Mouse (Mus musculus): ENCODE data around the gene Sco1. TPM values are rescaled to one million over a fixed set of nuclear protein-coding genes. Genes with fewer than 3 reads are reported as not detected.

The Sco1 gene
- total and polyA plus RNA-seq, 3 experiments = 3.5 to 23.2 (median 13.5) TPM

GRCm38 (mm10) chr11:67024867-67025477, 27.5 kb upstream of the Sco1 start, which contains the start of gene Tmem220:
Gene Tmem220 (plus strand): TSS chr11:67025154.
- H3K4me3 ChIP-seq (ENCODE audit: low read depth, low read length) = peak within 1 kb of the TSS; percentile 76
- peaks cover 16% of the 10 kb centered on the region for H3K4me1 ChIP-seq (ENCODE audit: insufficient read depth, low read depth, low read length)
- no peaks in the 10 kb centered on the region for H3K36me3 ChIP-seq (replicated peaks)
- peak; percentile 99 for ATAC-seq (ENCODE audit: extremely low read depth, insufficient number of reproducible peaks, low FRiP score, poor library complexity, severe bottlenecking)
- H3K9me3 ChIP-seq (replicated peaks) = no peaks in the 10 kb centered on the region
- DNase-seq (ENCODE audit: low spot score) = peak; percentile 96
- peaks cover 8% of the 10 kb centered on the region; the same call in 1 of the 2 replicates for H3K27me3 ChIP-seq (ENCODE audit: insufficient read depth, low read length)
- TF ChIP-seq POLR2AphosphoS5 (IDR thresholded peaks at IDR 0.05; ENCODE audit: insufficient replicate concordance, low read depth, low read length) (no peak), GATA2 (IDR thresholded peaks at IDR 0.05; ENCODE audit: borderline replicate concordance, low read depth, low read length) (no peak), CTCF (IDR thresholded peaks at IDR 0.05; ENCODE audit: low read depth, low read length) (no peak), TAL1 (conservative IDR thresholded peaks at IDR 0.05; ENCODE audit: low read depth, low read length) (no peak), GATA1 (IDR thresholded peaks at IDR 0.05; ENCODE audit: borderline replicate concordance, low read length) (no peak)

DNA sequence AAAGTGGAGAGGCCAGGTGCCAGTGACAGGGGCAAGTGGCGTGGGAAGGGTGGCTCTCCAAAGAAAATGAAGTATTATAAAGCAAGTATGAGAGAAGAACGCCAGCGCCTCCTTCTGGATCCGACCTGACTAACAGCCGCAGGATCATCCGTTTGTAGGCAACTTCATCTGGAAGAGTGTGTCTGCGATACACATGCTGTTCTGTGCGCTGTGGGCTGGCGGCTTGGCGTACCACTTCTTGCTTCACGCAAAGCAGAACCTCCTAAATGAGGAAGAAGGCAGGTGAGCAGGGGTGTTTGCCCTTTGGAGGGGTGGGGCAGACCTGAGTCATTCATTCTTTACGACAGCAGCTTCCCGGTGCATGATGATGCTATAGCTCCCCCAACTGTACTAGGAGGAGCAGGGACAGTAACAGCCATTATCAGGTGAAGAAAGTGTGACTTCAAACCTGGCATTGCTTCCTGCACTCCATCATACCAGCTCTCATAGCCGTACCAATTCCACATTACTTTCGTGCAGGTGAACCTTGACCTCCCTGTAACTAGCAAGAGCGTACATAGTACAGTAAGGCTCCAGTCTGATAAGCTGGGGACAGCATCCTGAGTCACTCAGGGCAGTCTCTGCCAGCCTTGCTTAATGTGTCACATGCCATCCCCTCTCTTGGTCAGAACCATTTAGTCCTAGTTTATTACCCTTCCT, 21.4 kb upstream of the Sco1 start:
- Histone ChIP-seq H3K27me3 (ENCODE audit: insufficient read depth, low read length) (peaks cover 8% of the 10 kb centered on the region; the same call in 1 of the 2 replicates), H3K4me1 (ENCODE audit: insufficient read depth, low read depth, low read length) (0 out of 2 replicates have a peak, but pooled peaks cover 5% of the 10 kb centered on the region), H3K4me3 (ENCODE audit: low read depth, low read length) (no peak overlapping the region), H3K9me3 (replicated peaks) (no peaks in the 10 kb centered on the region), H3K36me3 (replicated peaks) (peaks cover under 1% of the 10 kb centered on the region)
- ATAC-seq (ENCODE audit: extremely low read depth, insufficient number of reproducible peaks, low FRiP score, poor library complexity, severe bottlenecking) (no peak), DNase-seq (ENCODE audit: low spot score) (no peak)
- TF ChIP-seq GATA2 (IDR thresholded peaks at IDR 0.05; ENCODE audit: borderline replicate concordance, low read depth, low read length) (no peak), POLR2AphosphoS5 (IDR thresholded peaks at IDR 0.05; ENCODE audit: insufficient replicate concordance, low read depth, low read length) (no peak), GATA1 (IDR thresholded peaks at IDR 0.05; ENCODE audit: borderline replicate concordance, low read length) (no peak), CTCF (IDR thresholded peaks at IDR 0.05; ENCODE audit: low read depth, low read length) (no peak), TAL1 (conservative IDR thresholded peaks at IDR 0.05; ENCODE audit: low read depth, low read length) (no peak)

GRCm38 (mm10) chr11:67031603-67031915, 20.9 kb upstream of the Sco1 start:
- H3K27me3 ChIP-seq (ENCODE audit: insufficient read depth, low read length) = peaks cover 8% of the 10 kb centered on the region; the same call in 1 of the 2 replicates
- H3K4me3 ChIP-seq (ENCODE audit: low read depth, low read length) = no peak overlapping the region
- DNase-seq (ENCODE audit: low spot score) (no peak), ATAC-seq (ENCODE audit: extremely low read depth, insufficient number of reproducible peaks, low FRiP score, poor library complexity, severe bottlenecking) (no peak)
- H3K36me3 ChIP-seq (replicated peaks) = peaks cover 3% of the 10 kb centered on the region
- H3K9me3 ChIP-seq (replicated peaks) = no peaks in the 10 kb centered on the region
- TF ChIP-seq GATA1 (IDR thresholded peaks at IDR 0.05; ENCODE audit: borderline replicate concordance, low read length) = no peak
- no peak for TF ChIP-seq GATA2 (IDR thresholded peaks at IDR 0.05; ENCODE audit: borderline replicate concordance, low read depth, low read length)
- TF ChIP-seq TAL1 (conservative IDR thresholded peaks at IDR 0.05; ENCODE audit: low read depth, low read length) = no peak
- no peak for TF ChIP-seq POLR2AphosphoS5 (IDR thresholded peaks at IDR 0.05; ENCODE audit: insufficient replicate concordance, low read depth, low read length)
- no peak for TF ChIP-seq CTCF (IDR thresholded peaks at IDR 0.05; ENCODE audit: low read depth, low read length)
- 0 out of 2 replicates have a peak, but pooled peaks cover 5% of the 10 kb centered on the region for H3K4me1 ChIP-seq (ENCODE audit: insufficient read depth, low read depth, low read length)

DNA sequence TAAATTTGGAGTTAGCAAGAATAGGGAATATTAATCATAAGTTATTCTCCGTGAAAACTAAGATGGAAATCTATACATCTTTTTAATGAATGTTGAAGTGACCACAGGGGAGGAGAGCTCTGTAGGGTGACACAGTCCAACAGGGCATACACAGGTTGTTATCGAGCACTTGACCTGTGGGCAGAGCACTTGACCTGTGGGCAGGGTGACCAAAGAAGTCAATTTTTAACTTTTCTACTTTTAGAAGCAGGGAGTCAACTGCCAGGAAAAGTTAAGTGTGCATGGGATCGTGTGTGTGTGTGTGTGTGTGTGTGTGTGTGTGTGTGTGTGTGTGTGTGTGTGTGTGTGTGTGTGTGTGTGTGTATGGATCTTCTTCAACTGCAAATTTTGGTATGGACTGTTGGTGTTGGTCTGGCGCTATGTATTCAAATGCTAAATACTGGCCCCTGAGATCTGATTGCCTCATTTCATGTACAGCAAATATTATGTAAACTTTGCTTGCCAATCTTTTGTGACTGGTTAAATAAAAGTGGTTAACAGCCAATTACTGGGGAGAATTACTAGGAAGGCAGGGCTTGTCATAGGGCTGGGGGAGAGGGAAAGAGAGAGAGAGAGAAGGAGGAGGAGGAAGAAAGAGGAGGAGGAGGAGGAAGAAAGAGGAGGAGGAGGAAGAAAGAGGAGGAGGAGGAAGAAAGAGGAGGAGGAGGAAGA, 17.5 kb upstream of the Sco1 start:
- H3K36me3 ChIP-seq (replicated peaks) = peaks cover 32% of the 10 kb centered on the region
- TF ChIP-seq POLR2AphosphoS5 (IDR thresholded peaks at IDR 0.05; ENCODE audit: insufficient replicate concordance, low read depth, low read length) = no peak
- TF ChIP-seq GATA2 (IDR thresholded peaks at IDR 0.05; ENCODE audit: borderline replicate concordance, low read depth, low read length) = no peak
- no peak for TF ChIP-seq CTCF (IDR thresholded peaks at IDR 0.05; ENCODE audit: low read depth, low read length)
- TF ChIP-seq TAL1 (conservative IDR thresholded peaks at IDR 0.05; ENCODE audit: low read depth, low read length) = no peak
- TF ChIP-seq GATA1 (IDR thresholded peaks at IDR 0.05; ENCODE audit: borderline replicate concordance, low read length) = no peak
- 0 out of 2 replicates have a peak, but pooled peaks cover 5% of the 10 kb centered on the region for H3K4me1 ChIP-seq (ENCODE audit: insufficient read depth, low read depth, low read length)
- H3K27me3 ChIP-seq (ENCODE audit: insufficient read depth, low read length) = no peaks in the 10 kb centered on the region
- H3K4me3 ChIP-seq (ENCODE audit: low read depth, low read length) = no peak overlapping the region
- DNase-seq (ENCODE audit: low spot score) = no peak
- no peak for ATAC-seq (ENCODE audit: extremely low read depth, insufficient number of reproducible peaks, low FRiP score, poor library complexity, severe bottlenecking)
- H3K9me3 ChIP-seq (replicated peaks) = no peaks in the 10 kb centered on the region

- DNase-seq (ENCODE audit: low spot score) = no peak
- H3K36me3 ChIP-seq (replicated peaks) = peaks cover 45% of the 10 kb centered on the region
- H3K4me1 ChIP-seq (ENCODE audit: insufficient read depth, low read depth, low read length) = 0 out of 2 replicates have a peak, but pooled peaks cover 1% of the 10 kb centered on the region
- no peak for TF ChIP-seq TAL1 (conservative IDR thresholded peaks at IDR 0.05; ENCODE audit: low read depth, low read length)
- no peak for TF ChIP-seq CTCF (IDR thresholded peaks at IDR 0.05; ENCODE audit: low read depth, low read length)
- TF ChIP-seq POLR2AphosphoS5 (IDR thresholded peaks at IDR 0.05; ENCODE audit: insufficient replicate concordance, low read depth, low read length) = no peak
- no peak for TF ChIP-seq GATA1 (IDR thresholded peaks at IDR 0.05; ENCODE audit: borderline replicate concordance, low read length)
- no peak for TF ChIP-seq GATA2 (IDR thresholded peaks at IDR 0.05; ENCODE audit: borderline replicate concordance, low read depth, low read length)
- H3K9me3 ChIP-seq (replicated peaks) = no peaks in the 10 kb centered on the region
- ATAC-seq (ENCODE audit: extremely low read depth, insufficient number of reproducible peaks, low FRiP score, poor library complexity, severe bottlenecking) = no peak
- no peak overlapping the region for H3K4me3 ChIP-seq (ENCODE audit: low read depth, low read length)
- H3K27me3 ChIP-seq (ENCODE audit: insufficient read depth, low read length) = no peaks in the 10 kb centered on the region
Observed at GRCm38 (mm10) chr11:67036229-67036628, 16.2 kb upstream of the Sco1 start.

- ATAC-seq (ENCODE audit: extremely low read depth, insufficient number of reproducible peaks, low FRiP score, poor library complexity, severe bottlenecking) = no peak
Observed at GRCm38 (mm10) chr11:67036892-67037291, 15.6 kb upstream of the Sco1 start.

More at GRCm38 (mm10) chr11:67036892-67037291, 15.6 kb upstream of the Sco1 start:
- TF ChIP-seq CTCF (IDR thresholded peaks at IDR 0.05; ENCODE audit: low read depth, low read length) (no peak), TAL1 (conservative IDR thresholded peaks at IDR 0.05; ENCODE audit: low read depth, low read length) (no peak), GATA2 (IDR thresholded peaks at IDR 0.05; ENCODE audit: borderline replicate concordance, low read depth, low read length) (no peak), POLR2AphosphoS5 (IDR thresholded peaks at IDR 0.05; ENCODE audit: insufficient replicate concordance, low read depth, low read length) (no peak), GATA1 (IDR thresholded peaks at IDR 0.05; ENCODE audit: borderline replicate concordance, low read length) (no peak)
- Histone ChIP-seq H3K9me3 (replicated peaks) (no peaks in the 10 kb centered on the region), H3K4me3 (ENCODE audit: low read depth, low read length) (no peak overlapping the region), H3K27me3 (ENCODE audit: insufficient read depth, low read length) (no peaks in the 10 kb centered on the region), H3K36me3 (replicated peaks) (peaks cover 51% of the 10 kb centered on the region), H3K4me1 (ENCODE audit: insufficient read depth, low read depth, low read length) (no peaks in the 10 kb centered on the region)
- DNase-seq (ENCODE audit: low spot score) = no peak
